Mouse (Mus musculus) spleen, adult 18-20 months (tissue): Measurements from ENCODE around the gene Gm12248.

Experiments
- DNase-seq, 2 experiments: peaks; one replicate each; pipeline ENCODE4 v3.0.0; 2022; ENCODE audit warnings: mixed read lengths in 2 of 2

The Gm12248 gene

DNA sequence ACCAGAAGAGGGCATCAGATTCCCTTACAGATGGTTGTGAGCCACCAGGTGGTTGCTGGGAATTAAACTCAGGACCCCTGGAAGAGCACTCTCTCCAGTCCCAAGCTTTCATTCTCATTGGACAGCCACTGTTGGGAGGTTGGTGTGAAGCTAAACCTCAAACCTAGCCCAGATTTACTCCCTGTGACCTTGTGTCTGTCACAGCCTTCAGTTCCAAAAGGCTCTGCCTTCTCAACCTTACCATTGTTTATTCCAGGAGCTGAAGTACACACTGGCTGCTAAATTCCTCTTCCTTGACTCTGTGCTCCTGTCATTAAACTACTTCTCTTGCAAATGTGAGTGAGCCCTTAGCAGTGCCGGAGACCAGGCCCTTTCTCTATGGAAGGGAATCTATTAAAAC, 64.0 kb downstream of the Gm12248 start:
- no peak for DNase-seq

DNA sequence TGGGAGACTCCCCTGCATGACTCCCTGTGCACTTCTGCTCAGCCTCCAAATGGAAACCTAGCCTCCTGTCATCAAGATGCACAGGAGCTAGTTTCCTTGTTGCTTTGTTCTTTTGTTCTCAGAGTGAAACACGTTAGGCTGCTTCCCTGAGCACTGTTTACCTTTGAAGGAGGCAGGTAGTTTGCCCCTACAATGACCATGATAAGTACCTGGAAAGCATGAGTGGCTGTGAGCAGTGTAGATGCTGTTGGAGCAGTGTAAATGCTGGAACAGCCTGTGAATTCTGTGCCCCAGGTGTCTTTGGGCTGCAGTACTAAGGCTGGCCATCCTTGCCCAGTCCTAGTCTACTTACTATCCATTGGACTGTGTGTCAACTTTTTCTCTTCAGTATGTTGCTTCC, 66.1 kb downstream of the Gm12248 start:
- DNase-seq: no peak

DNA sequence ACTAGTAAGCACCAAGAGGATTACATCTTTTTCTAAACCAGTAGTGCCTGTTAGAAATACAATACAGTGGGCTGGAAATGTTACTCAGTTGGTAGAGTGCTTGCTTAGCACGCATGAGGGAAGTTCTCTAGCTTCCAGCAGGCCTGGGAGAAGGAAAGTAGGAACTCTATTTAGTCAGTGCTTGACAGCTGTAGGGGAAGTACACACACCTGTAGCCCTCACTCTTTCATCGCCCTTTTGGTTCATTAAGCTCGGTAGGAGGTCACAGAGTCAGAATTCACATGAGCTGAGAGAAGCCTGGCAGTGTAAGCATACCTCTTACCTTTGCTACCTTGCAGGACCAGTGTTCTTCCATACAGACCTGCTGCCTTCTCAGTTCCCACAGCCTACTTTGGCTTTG, 66.6 kb downstream of the Gm12248 start:
- DNase-seq: no peak

DNA sequence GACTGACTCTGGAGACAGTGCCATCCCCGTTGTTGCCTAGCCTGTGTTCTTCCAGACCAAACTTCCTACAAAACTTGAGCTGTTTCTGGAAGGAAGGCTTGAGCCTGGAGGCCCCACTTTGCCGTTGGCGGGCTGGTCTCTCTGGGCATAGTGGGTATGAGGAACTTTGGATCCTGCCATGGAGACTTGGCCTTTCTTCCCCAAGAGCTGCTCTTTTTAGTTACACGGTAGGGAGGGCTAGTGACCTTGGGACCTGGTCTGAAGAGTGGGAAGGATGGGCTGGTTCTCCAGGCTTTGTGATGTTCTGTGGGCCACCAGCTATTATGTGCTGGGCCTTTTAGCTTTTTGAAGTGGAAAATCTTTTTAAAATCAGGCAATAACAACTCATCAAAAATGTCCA, 67.1 kb downstream of the Gm12248 start:
- no peak for DNase-seq

DNA sequence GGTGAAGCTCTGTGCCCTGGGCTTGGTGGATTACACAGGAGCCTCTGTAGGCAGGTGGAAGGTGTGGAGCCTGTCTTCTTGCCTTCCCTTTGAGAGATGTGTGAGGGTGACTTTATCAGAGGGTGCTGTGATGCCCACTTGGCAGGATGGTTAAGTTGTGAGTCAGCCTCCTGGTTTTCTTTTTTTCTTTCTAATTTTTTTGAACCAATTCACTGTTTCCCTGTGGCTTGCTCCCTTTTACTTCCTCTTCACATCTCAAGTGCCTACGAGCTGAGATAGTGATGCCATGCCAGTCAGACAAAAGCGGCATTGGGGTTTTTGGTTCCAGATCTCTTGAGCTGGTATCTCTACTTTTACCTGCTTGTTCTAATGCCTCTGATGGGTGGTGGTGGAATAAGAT, 68.3 kb downstream of the Gm12248 start:
- no peak for DNase-seq

DNA sequence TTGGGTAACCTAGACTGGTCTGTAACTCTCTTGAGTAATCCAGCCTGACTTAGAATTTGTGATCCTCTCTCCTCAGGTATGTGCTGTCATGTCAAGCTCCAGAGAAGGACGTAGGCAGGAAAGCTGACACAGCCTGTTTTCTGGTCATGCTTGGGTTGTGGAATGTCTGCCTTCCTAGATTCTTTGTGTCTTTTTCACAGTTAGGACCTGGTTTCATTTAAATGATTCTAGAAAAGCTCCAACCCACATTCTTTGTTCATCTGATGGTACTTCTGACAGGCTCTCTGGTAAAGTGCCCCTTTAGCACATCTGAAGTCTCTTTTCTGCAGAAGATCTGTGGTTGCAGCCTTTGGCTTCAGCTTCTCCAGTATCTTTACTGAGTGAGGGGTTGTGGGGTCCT, 68.7 kb downstream of the Gm12248 start:
- DNase-seq: no peak

DNA sequence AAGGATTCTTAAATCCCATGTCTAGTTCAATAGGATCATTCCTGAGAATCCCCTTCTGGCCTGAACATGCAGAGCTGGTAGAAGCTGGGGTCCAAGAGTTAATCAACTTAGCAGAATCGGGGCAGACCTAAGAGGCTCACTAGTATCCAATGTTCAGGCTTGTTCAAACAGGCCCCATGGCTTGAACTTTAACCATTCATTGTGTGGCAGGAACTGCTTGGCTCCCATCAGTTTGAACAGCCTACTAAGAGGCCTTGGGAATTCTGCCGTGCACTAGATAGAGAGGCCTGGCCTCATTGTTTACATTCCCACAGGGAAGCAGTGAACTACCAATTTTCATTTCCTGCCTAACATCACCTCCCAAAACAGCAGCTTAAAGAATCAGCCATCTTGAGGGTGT, 71.3 kb downstream of the Gm12248 start:
- no peak for DNase-seq

DNA sequence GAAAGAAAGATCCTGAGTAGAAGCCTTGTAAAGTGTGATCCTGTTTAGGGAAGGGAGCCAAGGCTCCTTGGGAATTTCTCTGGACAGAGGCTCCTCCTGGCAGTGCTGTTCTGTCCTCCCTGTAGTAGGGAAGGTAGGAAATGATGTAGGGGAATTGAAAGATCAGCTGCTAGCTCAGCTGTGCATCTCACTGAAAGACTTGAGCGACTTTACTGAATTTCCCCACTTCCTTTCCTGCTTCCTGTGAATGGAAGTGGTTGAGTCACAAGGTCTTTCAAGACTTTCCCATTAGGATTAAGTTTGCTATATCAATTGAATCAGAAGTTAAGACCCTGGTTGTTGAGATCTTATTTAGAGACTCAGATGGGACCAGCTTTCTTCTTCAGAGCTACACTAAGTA, 71.8 kb downstream of the Gm12248 start:
- DNase-seq: no peak

DNA sequence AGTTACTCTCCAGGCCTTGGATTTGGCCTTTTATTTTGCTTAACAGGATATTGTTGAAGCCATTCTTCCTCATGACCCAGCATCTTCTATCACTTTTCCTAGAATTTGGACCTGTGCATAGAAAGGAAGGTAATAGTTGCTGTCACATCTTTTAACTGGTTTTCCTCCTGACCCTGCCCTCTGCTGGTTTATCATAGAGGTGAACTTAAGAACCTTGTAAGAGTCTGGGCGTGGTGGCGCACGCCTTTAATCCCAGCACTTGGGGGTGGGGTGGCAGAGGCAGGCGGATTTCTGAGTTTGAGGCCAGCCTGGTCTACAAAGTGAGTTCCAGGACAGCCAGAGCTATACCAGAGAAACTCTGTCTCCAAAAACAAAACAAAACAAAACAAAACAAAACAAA, 74.2 kb downstream of the Gm12248 start:
- DNase-seq: no peak

DNA sequence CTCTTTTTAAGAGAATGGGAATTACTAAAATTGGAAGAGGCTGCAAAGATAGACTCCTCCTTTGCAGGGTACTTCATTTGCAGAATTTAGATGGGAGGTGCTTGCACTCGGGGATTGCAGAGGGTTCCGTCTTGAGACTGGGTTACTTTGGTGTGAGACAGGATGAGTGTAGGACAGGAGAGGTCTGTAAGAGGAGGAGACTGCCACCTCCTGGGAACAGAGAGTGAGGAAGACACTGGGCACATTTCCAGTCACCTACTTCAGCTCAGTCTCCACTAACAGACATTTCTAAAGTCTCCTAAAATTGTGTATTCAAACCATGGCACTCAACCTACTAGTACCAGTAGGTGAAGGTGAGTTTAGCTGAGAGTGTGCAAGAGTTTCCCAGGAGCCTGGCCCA, 74.6 kb downstream of the Gm12248 start:
- DNase-seq: no peak

DNA sequence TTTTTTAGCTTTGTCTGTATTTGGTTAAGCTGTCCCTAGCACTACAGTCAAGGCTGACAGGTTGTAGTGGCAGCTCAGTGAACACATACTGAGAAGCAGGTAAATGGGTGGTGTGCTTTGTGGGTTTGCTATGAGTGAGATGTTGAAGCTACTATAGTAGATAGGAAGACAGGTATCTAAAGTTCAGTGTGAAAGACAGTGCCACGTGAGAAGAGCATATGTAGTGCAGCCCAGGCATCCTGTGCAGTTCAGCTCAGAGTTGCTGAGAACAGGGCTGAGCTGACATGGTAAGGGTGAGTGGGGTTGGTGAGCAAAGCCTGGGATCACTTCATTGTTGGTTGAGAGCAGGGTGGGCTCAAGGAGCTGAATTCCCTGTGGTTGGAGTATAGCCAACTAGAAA, 75.5 kb downstream of the Gm12248 start:
- DNase-seq: no peak

DNA sequence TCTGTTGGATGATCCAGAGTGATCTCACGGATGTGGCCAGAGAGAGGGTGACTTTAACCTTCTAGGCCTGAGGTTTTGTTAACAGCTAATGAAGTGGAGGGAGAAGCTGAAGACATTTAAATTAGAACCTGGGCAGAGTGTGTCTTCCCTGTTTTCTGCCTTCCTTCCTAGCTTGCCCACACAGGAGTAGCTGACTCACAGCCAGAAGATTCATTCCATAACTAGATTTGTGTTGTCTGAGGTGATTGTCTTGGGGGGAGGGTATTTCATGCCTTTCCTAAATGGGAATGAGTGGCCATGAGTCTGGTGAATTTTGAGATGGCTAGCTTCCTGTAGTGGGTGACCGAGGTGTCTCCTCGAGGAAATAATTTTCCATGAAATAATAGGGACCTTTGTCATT, 76.6 kb downstream of the Gm12248 start:
- DNase-seq: no peak

DNA sequence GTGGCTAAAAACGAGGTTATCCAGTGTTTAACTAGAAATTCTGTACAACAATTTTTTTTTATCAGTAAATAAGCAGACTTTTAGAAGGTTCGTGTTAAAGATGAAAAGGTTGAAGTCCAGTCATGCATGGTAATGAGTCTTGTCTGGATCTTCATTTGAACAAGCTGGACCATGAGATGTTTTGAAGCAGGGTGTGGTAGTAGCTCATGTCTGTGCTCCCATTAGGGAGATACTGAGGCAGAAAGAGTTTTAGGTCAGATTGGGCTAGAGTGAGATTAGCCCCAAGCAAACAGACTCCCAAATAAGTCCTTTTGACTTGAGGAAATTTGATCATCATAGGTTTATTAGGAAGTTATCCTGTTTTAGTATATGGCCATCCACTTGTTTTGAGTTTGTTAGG, 77.6 kb downstream of the Gm12248 start:
- no peak for DNase-seq

DNA sequence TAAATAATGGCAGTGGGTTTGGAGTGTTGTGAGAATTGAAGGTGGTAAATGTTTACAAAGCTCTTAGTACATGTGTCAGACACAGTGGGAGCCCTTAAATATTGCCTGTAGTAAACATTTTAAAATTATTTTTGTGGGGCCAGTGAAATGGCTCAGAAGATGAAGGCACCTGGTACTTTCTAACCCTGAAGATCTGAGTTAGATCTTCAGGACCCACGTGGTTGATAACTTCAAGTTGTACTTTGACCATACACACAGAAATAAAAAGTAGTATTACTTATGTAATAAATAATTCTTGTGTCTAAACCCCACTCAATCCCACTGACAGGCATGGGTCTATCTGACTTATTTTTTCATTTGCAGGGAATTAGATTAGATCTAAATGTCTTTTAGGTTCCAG, 78.3 kb downstream of the Gm12248 start:
- no peak for DNase-seq
